Mouse (Mus musculus): ENCODE results near the gene Mamdc4. TPM values are rescaled to one million over a fixed set of nuclear protein-coding genes. Genes with fewer than 3 reads are reported as not detected.

The Mamdc4 gene
- polyA plus RNA-seq (2014; fragmentation: Nextera tagmentation; extraction: Ambion mirVana), result 1.5 and 4.4 TPM in 2 replicates

GRCm38 (mm10) chr2:25574579-25575431, at the start of gene Mamdc4, which contains the start of gene Phpt1:
TSS of gene Mamdc4 (minus strand) at chr2:25574845.
TSS of gene Phpt1 (minus strand) at chr2:25575224.
- under 1% methylated on average over 43 of the region's 45 CpGs for WGBS
- H3K27ac ChIP-seq (ENCODE audit: low read depth, low read length), result peak within 1 kb of the TSS; percentile 73
- peak within 1 kb of the TSS; percentile 87 for H3K4me2 ChIP-seq (ENCODE audit: low read depth)
- H3K4me1 ChIP-seq (ENCODE audit: control insufficient read depth, insufficient read depth, low read length), result peaks cover 26% of the 10 kb centered on the region
- peak; percentile 97 for ATAC-seq (ENCODE audit: insufficient read depth, low FRiP score, low TSS enrichment)
- peak within 1 kb of the TSS; percentile 63 for H3K9ac ChIP-seq (ENCODE audit: low read length)
- H3K36me3 ChIP-seq (ENCODE audit: control insufficient read depth, insufficient read depth, low read length), result no peaks in the 10 kb centered on the region; the same call in 1 of the 2 replicates
- no peaks in the 10 kb centered on the region for H3K9me3 ChIP-seq (ENCODE audit: control insufficient read depth, low read length)
- H3K27me3 ChIP-seq (ENCODE audit: control insufficient read depth, insufficient read depth, low read length), result peaks cover 43% of the 10 kb centered on the region
- DNase-seq (ENCODE audit: low spot score), result peak; percentile 97
- peak within 1 kb of the TSS; percentile 60 for H3K4me3 ChIP-seq (ENCODE audit: low read depth, low read length)

GRCm38 (mm10) chr2:25621229-25622200, 46.9 kb upstream of the Mamdc4 start, which contains the start of gene Tmem141:
TSS of gene Tmem141 (minus strand) at chr2:25622005.
- WGBS, result 5% methylated on average over 33 of the region's 34 CpGs
- Histone ChIP-seq H3K9ac (ENCODE audit: low read length) (peak within 1 kb of the TSS; percentile 52), H3K9me3 (ENCODE audit: control insufficient read depth, low read length) (no peaks in the 10 kb centered on the region), H3K27ac (ENCODE audit: low read depth, low read length) (no peak within 1 kb of the TSS), H3K4me2 (ENCODE audit: low read depth) (peak within 1 kb of the TSS; percentile 69), H3K4me1 (ENCODE audit: control insufficient read depth, insufficient read depth, low read length) (no peaks in the 10 kb centered on the region), H3K27me3 (ENCODE audit: control insufficient read depth, insufficient read depth, low read length) (peaks cover 8% of the 10 kb centered on the region), H3K36me3 (ENCODE audit: control insufficient read depth, insufficient read depth, low read length) (no peaks in the 10 kb centered on the region), H3K4me3 (ENCODE audit: low read depth, low read length) (peak within 1 kb of the TSS; percentile 35)
- ATAC-seq (ENCODE audit: insufficient read depth, low FRiP score, low TSS enrichment) (peak; percentile 93), DNase-seq (ENCODE audit: low spot score) (peak; percentile 86)

GRCm38 (mm10) chr2:25620852-25621228, 46.2 kb upstream of the Mamdc4 start:
- Histone ChIP-seq H3K4me1 (ENCODE audit: control insufficient read depth, insufficient read depth, low read length) (no peaks in the 10 kb centered on the region), H3K4me3 (ENCODE audit: low read depth, low read length) (no peak overlapping the region), H3K9ac (ENCODE audit: low read length) (no peak overlapping the region), H3K9me3 (ENCODE audit: control insufficient read depth, low read length) (no peaks in the 10 kb centered on the region), H3K4me2 (ENCODE audit: low read depth) (peak overlapping the region; percentile 69; the same call in 1 of the 2 replicates), H3K27ac (ENCODE audit: low read depth, low read length) (no peak overlapping the region), H3K27me3 (ENCODE audit: control insufficient read depth, insufficient read depth, low read length) (peaks cover 15% of the 10 kb centered on the region), H3K36me3 (ENCODE audit: control insufficient read depth, insufficient read depth, low read length) (no peaks in the 10 kb centered on the region)
- 91% methylated on average over 4 of the region's 4 CpGs for WGBS
- no peak for ATAC-seq (ENCODE audit: insufficient read depth, low FRiP score, low TSS enrichment)
- DNase-seq (ENCODE audit: low spot score), result no peak

GRCm38 (mm10) chr2:25620386-25620785, 45.7 kb upstream of the Mamdc4 start:
- 89% methylated on average over 6 of the region's 6 CpGs for WGBS

GRCm38 (mm10) chr2:25617578-25617977, 42.9 kb upstream of the Mamdc4 start, which contains the start of gene Ccdc183:
TSS of gene Ccdc183 (minus strand) at chr2:25617678.
- no peak for DNase-seq (ENCODE audit: low spot score)
- H3K27me3 ChIP-seq (ENCODE audit: control insufficient read depth, insufficient read depth, low read length), result peaks cover 22% of the 10 kb centered on the region
- no peak within 1 kb of the TSS for H3K4me3 ChIP-seq (ENCODE audit: low read depth, low read length)
- no peak within 1 kb of the TSS for H3K9ac ChIP-seq (ENCODE audit: low read length)
- H3K27ac ChIP-seq (ENCODE audit: low read depth, low read length), result no peak within 1 kb of the TSS
- whole genome bisulfite sequencing, result 76% methylated on average over 3 of the region's 3 CpGs
- no peaks in the 10 kb centered on the region for H3K9me3 ChIP-seq (ENCODE audit: control insufficient read depth, low read length)
- no peaks in the 10 kb centered on the region for H3K36me3 ChIP-seq (ENCODE audit: control insufficient read depth, insufficient read depth, low read length)
- no peak for ATAC-seq (ENCODE audit: insufficient read depth, low FRiP score, low TSS enrichment)
- H3K4me2 ChIP-seq (ENCODE audit: low read depth), result no peak within 1 kb of the TSS
- H3K4me1 ChIP-seq (ENCODE audit: control insufficient read depth, insufficient read depth, low read length), result no peaks in the 10 kb centered on the region

More at GRCm38 (mm10) chr2:25620386-25620785, 45.7 kb upstream of the Mamdc4 start:
- no peak for ATAC-seq (ENCODE audit: insufficient read depth, low FRiP score, low TSS enrichment)
- no peak for DNase-seq (ENCODE audit: low spot score)
- Histone ChIP-seq H3K36me3 (ENCODE audit: control insufficient read depth, insufficient read depth, low read length) (no peaks in the 10 kb centered on the region), H3K9me3 (ENCODE audit: control insufficient read depth, low read length) (no peaks in the 10 kb centered on the region), H3K4me1 (ENCODE audit: control insufficient read depth, insufficient read depth, low read length) (no peaks in the 10 kb centered on the region), H3K4me2 (ENCODE audit: low read depth) (no peak overlapping the region), H3K27me3 (ENCODE audit: control insufficient read depth, insufficient read depth, low read length) (peaks cover 19% of the 10 kb centered on the region), H3K4me3 (ENCODE audit: low read depth, low read length) (no peak overlapping the region), H3K9ac (ENCODE audit: low read length) (no peak overlapping the region), H3K27ac (ENCODE audit: low read depth, low read length) (no peak overlapping the region)

- H3K27me3 ChIP-seq (ENCODE audit: control insufficient read depth, insufficient read depth, low read length), result peaks cover 24% of the 10 kb centered on the region
- H3K9ac ChIP-seq (ENCODE audit: low read length), result no peak overlapping the region
- no peak overlapping the region for H3K27ac ChIP-seq (ENCODE audit: low read depth, low read length)
- no peaks in the 10 kb centered on the region for H3K36me3 ChIP-seq (ENCODE audit: control insufficient read depth, insufficient read depth, low read length)
- no peak for ATAC-seq (ENCODE audit: insufficient read depth, low FRiP score, low TSS enrichment)
- H3K4me1 ChIP-seq (ENCODE audit: control insufficient read depth, insufficient read depth, low read length), result no peaks in the 10 kb centered on the region
- H3K9me3 ChIP-seq (ENCODE audit: control insufficient read depth, low read length), result no peaks in the 10 kb centered on the region
- no peak overlapping the region for H3K4me2 ChIP-seq (ENCODE audit: low read depth)
- DNase-seq (ENCODE audit: low spot score), result no peak
- 27% methylated on average over 20 of the region's 22 CpGs for WGBS
- no peak overlapping the region for H3K4me3 ChIP-seq (ENCODE audit: low read depth, low read length)
Measured at GRCm38 (mm10) chr2:25616398-25616797, 41.8 kb upstream of the Mamdc4 start.

GRCm38 (mm10) chr2:25608671-25609070, 34.0 kb upstream of the Mamdc4 start:
- 0 out of 2 replicates have a peak, but pooled peaks cover 2% of the 10 kb centered on the region for H3K27me3 ChIP-seq (ENCODE audit: control insufficient read depth, insufficient read depth, low read length)
- WGBS, result 63% methylated on average over 10 of the region's 10 CpGs
- DNase-seq (ENCODE audit: low spot score) (no peak), ATAC-seq (ENCODE audit: insufficient read depth, low FRiP score, low TSS enrichment) (0 out of 2 replicates have a peak, but pooled peaks have one; percentile 5)
- H3K36me3 ChIP-seq (ENCODE audit: control insufficient read depth, insufficient read depth, low read length), result no peaks in the 10 kb centered on the region
- peak overlapping the region; percentile 97 for H3K9ac ChIP-seq (ENCODE audit: low read length)
- peak overlapping the region; percentile 99 for H3K4me3 ChIP-seq (ENCODE audit: low read depth, low read length)
- H3K9me3 ChIP-seq (ENCODE audit: control insufficient read depth, low read length), result no peaks in the 10 kb centered on the region
- no peak overlapping the region for H3K27ac ChIP-seq (ENCODE audit: low read depth, low read length)
- H3K4me2 ChIP-seq (ENCODE audit: low read depth), result peak overlapping the region; percentile 60
- H3K4me1 ChIP-seq (ENCODE audit: control insufficient read depth, insufficient read depth, low read length), result peaks cover 5% of the 10 kb centered on the region; the same call in 1 of the 2 replicates
